Mouse (Mus musculus) neural tube, embryonic 14.5 days (tissue): ENCODE data around the gene Gbp7. TPM values are rescaled to one million over a fixed set of nuclear protein-coding genes. Genes with fewer than 3 reads are reported as not detected.

Experiments used
- ATAC-seq: fragments of 200-750 bp; cut with Nextera tagmentation; 2 replicates; pipeline ENCODE4 v1.8.0; 2017; ENCODE audit warnings: low read depth, mild to moderate bottlenecking, moderate TSS enrichment, moderate library complexity
- H3K27ac ChIP-seq: fragments of 300-500 bp; sonication (generic); 2 replicates; pipeline ENCODE4 v1.5.1; 2014; ENCODE audit warnings: low read depth, mild to moderate bottlenecking, control low read depth, low read length, moderate library complexity, mixed read lengths
- H3K27me3 ChIP-seq: fragments of 300-500 bp; sonication (generic); 2 replicates; pipeline ENCODE4 v1.6.1; 2014; ENCODE audit warnings: low read length; ENCODE audit not compliant: control insufficient read depth, insufficient read depth
- H3K36me3 ChIP-seq: fragments of 300-500 bp; sonication (generic); 2 replicates; pipeline ENCODE4 v1.6.1; 2014; ENCODE audit warnings: low read length, mixed read lengths; ENCODE audit not compliant: control insufficient read depth, insufficient read depth
- H3K4me1 ChIP-seq: fragments of 300-500 bp; sonication (generic); 2 replicates; pipeline ENCODE4 v1.6.1; 2014; ENCODE audit warnings: low read length; ENCODE audit not compliant: control insufficient read depth, insufficient read depth
- H3K4me2 ChIP-seq: fragments of 300-500 bp; sonication (generic); 2 replicates; pipeline ENCODE4 v1.6.1; 2014; ENCODE audit warnings: mild to moderate bottlenecking, low read depth, low read length, control low read depth
- H3K4me3 ChIP-seq: fragments of 300-500 bp; sonication (generic); 2 replicates; pipeline ENCODE4 v1.5.1; 2014; ENCODE audit warnings: low read depth, low read length, control low read depth, mixed read lengths
- H3K9ac ChIP-seq: fragments of 300-500 bp; sonication (generic); replicated peaks from 2 replicates; pipeline ENCODE4 v1.6.1; 2014; ENCODE audit warnings: low read depth, mild to moderate bottlenecking, control low read depth, low read length, mixed read lengths
- H3K9me3 ChIP-seq: fragments of 300-500 bp; sonication (generic); 2 replicates; pipeline ENCODE4 v1.6.1; 2016; ENCODE audit warnings: low read length; ENCODE audit not compliant: control insufficient read depth
- WGBS: fragments of 180-500 bp; shearing (Covaris S2); extraction: QIAGEN DNeasy Blood & Tissue Kit; methylation state at CpG from one replicate; pipeline ENCODE4 v1.1.7; 2014; 5-methylcytosine and 5-hydroxymethylcytosine counted together
- polyA plus RNA-seq: library from polyadenylated mRNA; unstranded; fragments of >200 nt; fragmentation: Nextera tagmentation; extraction: Ambion mirVana; gene quantifications from 2 replicates; pipeline ENCODE4 v1.2.1, GENCODE M21; 2014

Gbp7 gene
- polyA plus RNA-seq, 1 experiment from 2014 or later: 1.0 TPM

GRCm38 (mm10) chr3:142583067-142583466 is 52.9 kb downstream of the Gbp7 start:
- Histone ChIP-seq H3K4me1 (no peaks in the 10 kb centered on the region), H3K36me3 (no peaks in the 10 kb centered on the region), H3K27ac (no peak overlapping the region), H3K27me3 (no peaks in the 10 kb centered on the region), H3K9ac (no peak overlapping the region), H3K4me3 (no peak overlapping the region), H3K4me2 (no peak overlapping the region), H3K9me3 (no peaks in the 10 kb centered on the region)
- ATAC-seq: no peak
- 89% methylated on average over 4 of the region's 4 CpGs for WGBS

DNA sequence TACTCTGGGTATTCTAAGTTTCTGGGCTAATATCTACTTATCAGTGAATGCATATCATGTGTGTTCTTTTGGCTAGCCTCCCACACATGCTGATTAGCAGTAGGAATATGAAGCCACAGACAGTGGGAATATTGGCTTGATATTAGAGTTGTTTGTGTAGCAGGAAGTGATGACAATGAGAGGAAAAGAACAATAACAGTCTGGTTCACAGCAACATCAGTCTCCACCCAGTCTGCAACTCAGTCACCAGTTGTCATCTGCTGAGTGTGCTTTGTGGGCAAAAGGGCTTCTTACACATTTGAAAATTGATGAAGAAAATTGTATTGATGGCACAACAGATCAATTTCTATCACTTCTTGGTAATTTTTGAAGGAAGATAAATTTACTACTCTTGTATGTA is 57.2 kb downstream of the Gbp7 start:
- Histone ChIP-seq H3K9me3 (no peaks in the 10 kb centered on the region), H3K36me3 (no peaks in the 10 kb centered on the region), H3K27ac (no peak overlapping the region), H3K4me2 (no peak overlapping the region), H3K9ac (no peak overlapping the region), H3K4me1 (no peaks in the 10 kb centered on the region), H3K4me3 (no peak overlapping the region), H3K27me3 (no peaks in the 10 kb centered on the region)
- ATAC-seq: no peak

- H3K4me1 ChIP-seq: no peaks in the 10 kb centered on the region
- 68% methylated on average over 2 of the region's 2 CpGs for WGBS
- H3K9me3 ChIP-seq: no peaks in the 10 kb centered on the region
- H3K4me3 ChIP-seq: no peak overlapping the region
- H3K4me2 ChIP-seq: no peak overlapping the region
- H3K27me3 ChIP-seq: no peaks in the 10 kb centered on the region
- H3K27ac ChIP-seq: no peak overlapping the region
- no peak overlapping the region for H3K9ac ChIP-seq
- no peak for ATAC-seq
- H3K36me3 ChIP-seq: no peaks in the 10 kb centered on the region
Observed at GRCm38 (mm10) chr3:142588888-142589287, 58.7 kb downstream of the Gbp7 start.

DNA sequence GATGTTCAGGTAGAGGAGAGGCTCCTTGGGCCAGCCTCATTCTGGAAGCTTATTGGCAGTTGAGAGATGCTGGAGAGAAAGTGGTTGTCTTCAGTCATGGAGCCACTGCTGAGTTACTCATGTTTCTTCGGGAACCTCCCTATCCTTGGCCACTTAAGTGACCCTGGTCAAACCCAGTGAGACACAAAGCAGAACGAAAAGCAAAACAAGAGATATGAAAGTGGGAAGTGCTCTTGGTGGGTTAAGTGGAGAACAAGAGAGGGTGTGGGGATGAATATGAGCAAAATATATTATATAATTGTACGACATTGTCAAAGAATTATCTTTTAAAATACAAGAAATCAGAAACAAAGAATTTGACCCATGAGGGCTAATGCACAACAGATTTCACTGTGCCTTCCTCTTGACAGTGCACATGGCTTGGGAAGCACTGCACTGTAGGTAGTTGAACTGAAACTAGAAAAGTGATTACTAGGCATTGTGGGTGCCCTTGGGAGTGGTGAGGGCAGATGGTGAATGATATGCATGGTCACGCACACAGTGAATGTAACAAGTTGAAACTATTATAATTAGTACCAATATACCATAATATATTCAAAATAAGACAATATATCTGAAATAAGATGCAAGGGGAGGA is 60.4 kb downstream of the Gbp7 start:
- H3K9me3 ChIP-seq: no peaks in the 10 kb centered on the region
- WGBS: 87% methylated on average over 4 of the region's 4 CpGs
- no peak overlapping the region for H3K27ac ChIP-seq
- ATAC-seq: no peak
- H3K4me2 ChIP-seq: no peak overlapping the region
- no peaks in the 10 kb centered on the region for H3K36me3 ChIP-seq
- H3K27me3 ChIP-seq: no peaks in the 10 kb centered on the region
- no peak overlapping the region for H3K4me3 ChIP-seq
- H3K9ac ChIP-seq: no peak overlapping the region
- H3K4me1 ChIP-seq: no peaks in the 10 kb centered on the region

- Histone ChIP-seq H3K4me1 (no peaks in the 10 kb centered on the region), H3K27ac (no peak within 1 kb of the TSS), H3K4me3 (no peak within 1 kb of the TSS), H3K9me3 (no peaks in the 10 kb centered on the region), H3K27me3 (no peaks in the 10 kb centered on the region), H3K36me3 (no peaks in the 10 kb centered on the region), H3K4me2 (no peak within 1 kb of the TSS), H3K9ac (no peak within 1 kb of the TSS)
- WGBS: 87% methylated on average over 1 of the region's 1 CpGs
- ATAC-seq: no peak
Observed at GRCm38 (mm10) chr3:142594547-142594946, 64.4 kb downstream of the Gbp7 start, which contains the start of gene Gbp2b. Gene Gbp2b, plus strand, starts transcription at chr3:142594847.

DNA sequence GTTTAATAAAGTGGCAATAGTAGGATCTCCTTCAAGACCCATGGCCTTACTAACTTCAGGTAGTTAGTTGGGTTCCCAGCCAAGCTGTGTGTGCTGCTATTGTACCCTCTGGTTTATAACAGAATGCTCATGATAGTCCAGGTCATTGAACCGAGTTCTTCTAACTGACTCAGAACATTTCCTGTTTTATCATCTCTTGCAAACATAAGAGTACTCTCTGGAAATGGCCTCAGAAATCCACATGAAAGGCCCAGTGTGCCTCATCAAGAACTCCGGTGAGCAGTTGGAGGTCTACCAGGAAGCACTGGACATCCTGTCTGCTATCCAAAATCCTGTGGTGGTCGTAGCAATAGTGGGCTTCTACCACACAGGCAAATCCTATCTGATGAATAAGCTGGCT is 67.8 kb downstream of the Gbp7 start:
- H3K4me3 ChIP-seq: no peak overlapping the region
- no peak overlapping the region for H3K9ac ChIP-seq
- no peak overlapping the region for H3K4me2 ChIP-seq
- H3K27me3 ChIP-seq: no peaks in the 10 kb centered on the region
- ATAC-seq: no peak
- H3K36me3 ChIP-seq: no peaks in the 10 kb centered on the region
- H3K27ac ChIP-seq: no peak overlapping the region
- no peaks in the 10 kb centered on the region for H3K9me3 ChIP-seq
- H3K4me1 ChIP-seq: no peaks in the 10 kb centered on the region
- WGBS: 87% methylated on average over 3 of the region's 3 CpGs

Other genes with a start within 250 kb of the Gbp7 start
- gene Pdlim5, start 134.6 kb upstream of the Gbp7 start, polyA plus RNA-seq: 16.8 and 19.8 TPM in 2 replicates
- gene Gbp5, start 36.4 kb upstream of the Gbp7 start, polyA plus RNA-seq: 0.08 and 0.11 TPM in 2 replicates
- gene Gbp3, start 29.7 kb downstream of the Gbp7 start, polyA plus RNA-seq: 0.64 and 0.86 TPM in 2 replicates
- gene Gbp2b, start 64.5 kb downstream of the Gbp7 start, polyA plus RNA-seq: not detected in 2 replicates
- 0.16 and 0.54 TPM in 2 replicates for gene Gbp2, start 90.3 kb downstream of the Gbp7 start, polyA plus RNA-seq
- gene Kyat3, start 170.7 kb downstream of the Gbp7 start, polyA plus RNA-seq: 6.3 and 7.7 TPM in 2 replicates
- 80.9 and 81.6 TPM in 2 replicates for gene Gtf2b, start 234.7 kb downstream of the Gbp7 start, polyA plus RNA-seq